Mouse (Mus musculus): ENCODE results near the gene Hmmr. TPM values are rescaled to one million over a fixed set of nuclear protein-coding genes. Genes with fewer than 3 reads are reported as not detected.

The Hmmr gene
- polyA plus RNA-seq, 3 experiments from 2014 or later = 2.8 to 46.9 (median 4.5) TPM

DNA sequence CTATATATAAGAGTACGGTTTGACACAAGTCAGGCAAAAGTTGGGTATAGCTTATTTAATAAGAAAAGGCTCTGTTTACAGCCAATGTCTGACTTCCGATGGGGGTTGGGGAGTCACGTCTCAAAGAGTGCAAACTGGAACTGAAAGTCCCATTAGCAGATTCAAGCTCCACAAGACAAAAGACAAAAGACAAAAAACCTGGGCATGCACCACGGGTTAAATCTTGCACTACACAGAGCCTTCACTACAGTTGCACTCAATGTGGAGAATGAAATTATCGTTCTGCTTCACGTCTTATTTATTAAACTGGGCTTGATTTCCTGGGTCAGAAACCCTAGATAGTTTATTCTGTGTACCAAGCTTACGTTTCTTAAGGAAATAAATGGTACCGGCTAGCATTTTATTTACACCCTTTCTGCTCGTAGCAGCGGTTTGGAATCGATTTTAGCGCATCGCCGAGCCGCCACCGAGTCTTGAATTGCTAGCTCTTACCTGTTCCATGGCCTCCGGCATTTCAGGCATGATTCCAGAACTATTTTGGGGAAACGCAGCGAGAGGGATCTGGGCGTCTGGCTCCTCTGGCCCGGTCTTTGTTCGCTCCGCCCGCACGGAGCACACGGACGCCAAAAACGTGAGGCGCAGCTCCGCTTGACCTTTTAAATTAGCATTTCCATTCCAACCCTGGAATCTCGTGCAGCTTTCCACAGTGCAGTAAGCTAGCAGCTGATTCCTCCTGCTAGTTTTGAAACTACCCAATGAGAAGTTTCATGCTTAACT lies 38.7 kb downstream of the Hmmr start:
- ATAC-seq = peak; percentile 39

DNA sequence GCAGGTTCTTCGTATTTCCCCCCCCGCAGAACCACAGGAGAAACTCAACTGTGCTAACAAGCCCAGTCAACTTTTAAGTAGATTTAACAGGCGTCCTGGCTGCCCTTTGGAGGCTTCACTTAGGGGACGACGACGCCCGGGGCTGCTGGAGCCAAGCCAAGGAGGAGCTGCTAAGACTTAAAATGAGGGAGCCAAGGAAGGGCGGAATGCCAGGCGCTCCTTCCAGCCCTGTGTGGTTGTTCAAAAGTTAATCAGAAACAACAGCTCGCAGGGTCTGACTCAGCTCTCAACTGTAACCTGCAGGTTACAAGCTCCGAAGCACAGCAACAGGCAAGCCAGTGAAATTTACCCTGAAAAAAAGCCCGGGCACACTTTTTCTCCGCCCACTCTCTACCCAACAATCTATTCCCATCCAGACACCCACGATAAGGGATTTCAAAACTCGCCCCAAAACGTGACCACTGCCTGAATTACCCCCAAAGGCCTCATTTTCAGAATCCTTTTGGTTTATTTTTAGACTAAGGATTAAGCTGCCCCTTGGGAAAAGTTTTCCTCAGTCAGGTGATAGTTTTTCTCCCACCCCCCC lies 39.8 kb downstream of the Hmmr start:
- ATAC-seq = no peak

DNA sequence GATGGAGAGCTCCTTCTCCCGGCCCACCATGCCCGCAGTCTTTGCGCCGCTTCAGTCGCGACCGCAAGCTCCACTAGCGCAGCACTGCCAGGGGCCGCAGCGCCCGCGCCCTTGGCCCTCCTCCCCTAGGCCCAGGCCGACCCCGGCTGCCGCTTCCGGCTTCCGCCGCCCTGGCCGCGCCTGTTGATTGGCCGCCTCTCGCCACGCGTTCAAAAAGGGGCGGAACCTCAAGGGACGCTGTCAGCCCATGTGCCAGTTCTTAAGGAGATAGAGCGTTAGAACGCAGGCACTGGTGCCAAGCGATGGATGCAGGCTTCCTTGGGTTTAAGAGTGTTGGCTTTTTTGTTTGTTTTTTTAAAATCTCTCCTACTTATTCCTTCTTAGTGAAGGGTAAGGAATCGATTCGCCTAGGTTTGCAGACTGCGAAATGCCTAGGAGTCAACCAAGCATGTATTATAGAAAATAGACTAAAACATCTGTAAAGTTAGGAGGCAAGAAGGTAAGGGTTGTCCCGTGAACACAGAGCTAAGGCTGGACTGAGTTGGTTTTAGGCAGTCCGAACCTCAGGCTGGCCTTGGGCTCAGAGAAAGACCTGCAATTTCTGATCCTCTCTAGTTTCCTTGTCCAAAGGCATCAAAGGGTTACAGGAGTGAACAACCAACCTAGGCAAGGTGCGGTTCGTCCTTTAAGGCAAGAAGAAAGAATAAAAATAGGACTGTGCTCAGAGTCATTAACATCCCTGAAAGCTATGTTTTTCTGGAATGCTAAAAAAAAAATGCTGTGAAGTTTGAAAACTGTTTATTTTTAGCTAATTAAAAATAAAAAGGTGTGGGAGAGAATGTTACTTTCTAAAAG lies 40.5 kb downstream of the Hmmr start:
- peak; percentile 92 for ATAC-seq

DNA sequence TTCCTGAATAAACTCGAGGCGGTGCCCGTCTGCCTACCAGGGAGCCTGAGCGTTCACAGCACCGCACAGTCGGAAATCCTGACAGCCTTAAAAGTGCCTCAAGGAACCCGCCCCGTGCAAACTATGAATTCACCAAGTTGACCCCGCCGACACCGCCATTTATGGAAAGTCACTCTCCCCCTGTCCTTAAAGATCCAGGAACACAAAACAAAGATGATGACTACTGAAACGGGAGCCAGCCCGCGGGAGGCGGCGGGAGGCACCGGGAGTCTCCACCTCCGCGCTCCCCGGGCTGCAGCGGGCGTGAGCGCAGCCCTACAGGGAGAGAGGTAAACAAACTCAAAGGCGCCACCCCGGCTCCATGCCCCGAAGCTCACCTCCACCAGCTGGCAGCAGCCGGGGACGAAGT lies 41.1 kb downstream of the Hmmr start:
- ATAC-seq = peak; percentile 28

DNA sequence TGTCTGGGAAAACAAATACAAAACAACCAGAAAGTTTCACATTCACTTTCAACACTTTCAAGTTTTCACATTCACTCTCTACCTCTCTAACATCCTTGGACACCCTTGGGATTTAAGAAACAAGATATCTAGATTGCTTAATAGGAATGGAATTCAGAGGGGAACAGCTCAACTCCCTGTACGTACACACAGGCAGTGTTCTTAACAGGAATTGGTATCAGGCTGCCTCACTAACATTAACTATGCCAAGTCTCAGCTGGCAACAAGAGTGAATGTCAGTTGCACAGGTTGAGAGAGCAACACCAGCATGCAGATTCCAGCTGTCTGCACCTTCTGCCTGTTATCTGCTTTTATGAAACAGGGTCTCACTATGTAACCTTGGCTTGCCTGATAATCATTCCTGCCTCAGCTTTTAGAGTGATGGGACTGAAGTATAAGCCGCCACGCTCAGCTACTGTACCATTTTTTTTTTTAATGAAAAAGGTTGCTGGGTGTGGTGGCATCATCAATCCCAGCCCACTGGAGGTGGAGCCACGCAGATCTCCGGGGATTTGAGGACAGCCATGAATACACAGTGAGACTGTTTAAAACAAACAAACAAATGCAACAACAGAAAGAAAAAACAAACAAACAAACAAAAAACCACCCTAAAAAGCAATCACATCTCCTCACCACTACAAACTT lies 42.6 kb downstream of the Hmmr start:
- ATAC-seq = no peak

DNA sequence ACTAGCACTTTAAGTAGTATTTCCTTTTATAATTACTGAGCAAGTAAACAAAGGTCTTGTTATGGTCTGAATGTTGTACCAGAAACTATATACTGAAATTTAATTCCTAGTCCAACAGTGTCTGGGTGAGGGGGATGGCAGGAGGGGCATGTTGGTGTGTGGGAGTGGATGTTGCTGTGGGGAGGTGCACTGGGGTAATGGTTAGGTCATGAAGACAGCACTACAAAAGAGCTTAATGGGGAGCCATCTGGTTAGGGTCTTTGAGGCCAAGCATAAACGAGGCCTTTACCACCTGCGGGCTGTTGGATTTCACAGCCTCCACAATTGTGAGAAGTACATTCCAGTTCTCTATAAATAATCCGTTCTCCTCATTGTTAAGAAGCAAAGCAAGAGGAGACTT lies 49.9 kb downstream of the Hmmr start:
- no peak for ATAC-seq

DNA sequence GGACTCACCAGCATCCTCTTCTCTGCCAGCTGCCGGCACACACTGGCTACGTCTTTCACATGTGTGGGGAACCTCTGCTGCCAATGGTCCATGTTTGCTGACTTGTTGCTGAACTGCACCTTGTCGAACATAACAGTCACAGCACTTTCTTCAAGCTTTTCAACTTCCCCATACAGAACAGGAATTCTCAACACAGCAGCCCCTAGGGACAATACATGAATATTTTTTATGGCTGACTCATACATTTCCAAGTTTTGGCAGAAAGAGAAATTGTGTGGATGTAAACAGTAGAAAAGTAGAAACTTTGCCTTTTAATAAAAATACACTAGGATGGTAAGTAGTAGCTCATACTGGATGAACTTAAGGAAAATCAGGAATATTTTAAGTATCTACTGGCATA lies 50.8 kb downstream of the Hmmr start:
- ATAC-seq = no peak

DNA sequence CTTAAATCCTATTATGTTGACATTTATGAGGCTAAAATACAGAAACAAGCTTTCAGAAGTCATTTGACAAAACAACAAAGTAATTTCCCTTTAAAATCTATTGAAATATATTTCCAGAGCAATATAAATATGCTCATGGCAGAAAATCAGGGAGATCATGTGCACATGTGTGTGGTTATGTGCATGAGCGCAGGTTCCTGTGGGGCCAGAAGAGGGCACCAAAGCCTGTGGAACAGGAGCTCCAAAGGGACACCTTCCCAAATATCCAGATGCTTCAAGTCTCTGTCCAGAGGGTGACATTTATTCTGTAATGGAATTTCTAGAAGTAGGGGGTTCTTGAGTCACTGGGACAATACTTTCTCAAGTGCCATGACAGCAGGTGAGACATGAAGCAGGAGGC lies 56.1 kb downstream of the Hmmr start:
- no peak for ATAC-seq

DNA sequence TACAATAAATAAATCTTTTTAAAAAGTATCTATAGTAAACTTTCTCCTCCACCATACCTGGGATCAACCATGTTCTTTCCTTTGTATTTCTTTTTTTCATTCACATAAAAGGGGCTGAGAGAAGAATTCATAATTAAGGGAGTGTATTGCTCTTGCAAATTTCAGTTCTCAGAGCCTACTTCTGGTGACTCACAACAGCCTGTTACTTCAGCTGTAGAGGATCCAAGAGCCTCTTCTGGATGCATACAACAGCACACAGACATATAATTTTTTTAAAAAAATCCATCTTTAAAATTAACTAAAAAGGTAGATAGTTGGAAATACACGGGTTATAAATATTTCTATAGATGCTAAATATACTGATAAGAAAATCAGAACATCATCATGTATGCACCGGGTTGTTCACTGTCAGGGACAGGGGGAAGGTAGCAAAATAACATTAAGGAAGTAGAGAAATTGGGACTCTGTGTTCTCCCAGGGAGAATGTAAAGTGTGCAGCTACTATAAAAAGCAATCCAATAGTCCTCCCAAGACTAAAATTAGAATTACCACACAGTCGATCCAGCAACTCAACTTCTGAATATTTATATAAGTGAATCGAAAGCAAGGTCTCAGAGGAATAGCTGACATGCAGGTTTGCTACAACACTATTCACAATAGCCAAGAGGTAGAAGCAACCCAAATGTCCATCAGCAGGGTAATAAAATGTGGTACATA lies 58.0 kb downstream of the Hmmr start:
- ATAC-seq = no peak

Other genes starting within 250 kb of the Hmmr start
- gene Mat2b, start 38.2 kb downstream of the Hmmr start, polyA plus RNA-seq (2017; shearing (Covaris generic)) = 100 to 1,000 TPM; 222 to 245 (median 230) TPM
- 10 to 100 TPM; 39.3 to 75.1 (median 40.0) TPM for gene Nudcd2, start 245 bp upstream of the Hmmr start, polyA plus RNA-seq (2017; shearing (Covaris generic))
- gene Ccng1, start 21.9 kb upstream of the Hmmr start, polyA plus RNA-seq (2017; shearing (Covaris generic)) = 100 to 1,000 TPM in 1 of 3 experiments, 10 to 100 TPM in 2; 54.7 to 149 (median 61.1) TPM

Data from inflammation-experienced regulatory T-cells, adult 6 months (primary cell).